Mouse (Mus musculus): ENCODE data around the gene Hcst. TPM values are rescaled to one million over a fixed set of nuclear protein-coding genes. Genes with fewer than 3 reads are reported as not detected.

The Hcst gene
- polyA plus RNA-seq, 1 experiment from 2014 or later, result 0.89 TPM

Other genes starting within 250 kb of the Hcst start
- gene Cox7a1, start 235.7 kb downstream of the Hcst start, polyA plus RNA-seq (2014; fragmentation: Nextera tagmentation; extraction: Ambion mirVana), result 544 and 589 TPM in 2 replicates
- 63.0 and 73.7 TPM in 2 replicates for gene Capns1, start 221.0 kb downstream of the Hcst start, polyA plus RNA-seq (2014; fragmentation: Nextera tagmentation; extraction: Ambion mirVana)
- 126 and 145 TPM in 2 replicates for gene Polr2i, start 187.9 kb downstream of the Hcst start, polyA plus RNA-seq (2014; fragmentation: Nextera tagmentation; extraction: Ambion mirVana)
- gene Tbcb, start 187.6 kb downstream of the Hcst start, polyA plus RNA-seq (2014; fragmentation: Nextera tagmentation; extraction: Ambion mirVana), result 137 and 144 TPM in 2 replicates
- gene Ovol3, start 184.1 kb downstream of the Hcst start, polyA plus RNA-seq (2014; fragmentation: Nextera tagmentation; extraction: Ambion mirVana), result not detected in 2 replicates
- 0.35 and 0.72 TPM in 2 replicates for gene Thap8, start 139.8 kb downstream of the Hcst start, polyA plus RNA-seq (2014; fragmentation: Nextera tagmentation; extraction: Ambion mirVana)
- gene Wdr62, start 139.4 kb downstream of the Hcst start, polyA plus RNA-seq (2014; fragmentation: Nextera tagmentation; extraction: Ambion mirVana), result 8.7 and 9.4 TPM in 2 replicates
- 10.1 and 12.8 TPM in 2 replicates for gene Clip3, start 128.1 kb downstream of the Hcst start, polyA plus RNA-seq (2014; fragmentation: Nextera tagmentation; extraction: Ambion mirVana)
- 68.9 and 70.6 TPM in 2 replicates for gene Alkbh6, start 111.1 kb downstream of the Hcst start, polyA plus RNA-seq (2014; fragmentation: Nextera tagmentation; extraction: Ambion mirVana)
- gene Syne4, start 105.0 kb downstream of the Hcst start, polyA plus RNA-seq (2014; fragmentation: Nextera tagmentation; extraction: Ambion mirVana), result 8.1 and 13.0 TPM in 2 replicates
- gene E130208F15Rik, start 98.1 kb downstream of the Hcst start, polyA plus RNA-seq (2014; fragmentation: Nextera tagmentation; extraction: Ambion mirVana), result not detected in 2 replicates
- gene Sdhaf1, start 96.0 kb downstream of the Hcst start, polyA plus RNA-seq (2014; fragmentation: Nextera tagmentation; extraction: Ambion mirVana), result 17.9 and 18.7 TPM in 2 replicates
- 0.86 and 1.3 TPM in 2 replicates for gene Lrfn3, start 57.1 kb downstream of the Hcst start, polyA plus RNA-seq (2014; fragmentation: Nextera tagmentation; extraction: Ambion mirVana)
- gene Tyrobp, start 6.1 kb downstream of the Hcst start, polyA plus RNA-seq (2014; fragmentation: Nextera tagmentation; extraction: Ambion mirVana), result 37.1 and 44.5 TPM in 2 replicates
- 1.00 and 1.1 TPM in 2 replicates for gene Nfkbid, start 1.9 kb upstream of the Hcst start, polyA plus RNA-seq (2014; fragmentation: Nextera tagmentation; extraction: Ambion mirVana)
- gene Aplp1, start 25.7 kb upstream of the Hcst start, polyA plus RNA-seq (2014; fragmentation: Nextera tagmentation; extraction: Ambion mirVana), result 14.7 and 21.2 TPM in 2 replicates
- 0.05 and 0.26 TPM in 2 replicates for gene Kirrel2, start 37.8 kb upstream of the Hcst start, polyA plus RNA-seq (2014; fragmentation: Nextera tagmentation; extraction: Ambion mirVana)
- 0.08 and 0.14 TPM in 2 replicates for gene Nphs1, start 38.5 kb upstream of the Hcst start, polyA plus RNA-seq (2014; fragmentation: Nextera tagmentation; extraction: Ambion mirVana)
- gene Prodh2, start 73.8 kb upstream of the Hcst start, polyA plus RNA-seq (2014; fragmentation: Nextera tagmentation; extraction: Ambion mirVana), result not detected in 2 replicates
- gene Arhgap33, start 115.2 kb upstream of the Hcst start, polyA plus RNA-seq (2014; fragmentation: Nextera tagmentation; extraction: Ambion mirVana), result 7.2 and 9.0 TPM in 2 replicates
- gene Hspb6, start 132.3 kb upstream of the Hcst start, polyA plus RNA-seq (2014; fragmentation: Nextera tagmentation; extraction: Ambion mirVana), result 141 and 155 TPM in 2 replicates
- gene Proser3, start 132.4 kb upstream of the Hcst start, polyA plus RNA-seq (2014; fragmentation: Nextera tagmentation; extraction: Ambion mirVana), result 11.0 and 11.6 TPM in 2 replicates
- gene Lin37, start 140.0 kb upstream of the Hcst start, polyA plus RNA-seq (2014; fragmentation: Nextera tagmentation; extraction: Ambion mirVana), result 27.4 and 31.3 TPM in 2 replicates
- 110 and 115 TPM in 2 replicates for gene U2af1l4, start 143.4 kb upstream of the Hcst start, polyA plus RNA-seq (2014; fragmentation: Nextera tagmentation; extraction: Ambion mirVana)
- gene Gm49396, start 143.5 kb upstream of the Hcst start, polyA plus RNA-seq (2014; fragmentation: Nextera tagmentation; extraction: Ambion mirVana), result 5.0 and 5.3 TPM in 2 replicates
- 101 and 107 TPM in 2 replicates for gene Psenen, start 143.8 kb upstream of the Hcst start, polyA plus RNA-seq (2014; fragmentation: Nextera tagmentation; extraction: Ambion mirVana)
- 2.4 and 2.7 TPM in 2 replicates for gene Igflr1, start 145.6 kb upstream of the Hcst start, polyA plus RNA-seq (2014; fragmentation: Nextera tagmentation; extraction: Ambion mirVana)
- gene Kmt2b, start 168.9 kb upstream of the Hcst start, polyA plus RNA-seq (2014; fragmentation: Nextera tagmentation; extraction: Ambion mirVana), result 8.0 and 9.7 TPM in 2 replicates
- gene Zbtb32, start 179.1 kb upstream of the Hcst start, polyA plus RNA-seq (2014; fragmentation: Nextera tagmentation; extraction: Ambion mirVana), result 0.11 and 0.19 TPM in 2 replicates
- gene Upk1a, start 193.0 kb upstream of the Hcst start, polyA plus RNA-seq (2014; fragmentation: Nextera tagmentation; extraction: Ambion mirVana), result 0.32 TPM in 1 of 2 replicates, not detected in the other
- gene Cox6b1, start 206.3 kb upstream of the Hcst start, polyA plus RNA-seq (2014; fragmentation: Nextera tagmentation; extraction: Ambion mirVana), result 2,519 and 2,589 TPM in 2 replicates
- 0.19 TPM in 1 of 2 replicates, not detected in the other for gene Etv2, start 216.0 kb upstream of the Hcst start, polyA plus RNA-seq (2014; fragmentation: Nextera tagmentation; extraction: Ambion mirVana)
- gene Rbm42, start 230.5 kb upstream of the Hcst start, polyA plus RNA-seq (2014; fragmentation: Nextera tagmentation; extraction: Ambion mirVana), result 72.5 and 75.5 TPM in 2 replicates
- 26.1 and 27.6 TPM in 2 replicates for gene Haus5, start 245.1 kb upstream of the Hcst start, polyA plus RNA-seq (2014; fragmentation: Nextera tagmentation; extraction: Ambion mirVana)

Data from heart, embryonic 14.5 days (tissue).